ENCODE assay signal across 2 mouse cellular contexts in genomic region chr15:100443126-100443922, GRCm38 (mm10).
TF ChIP-seq lines count a peak whose summit lies in the region.

No protein-coding gene starts in this region.

TF ChIP-seq in C2C12, 6 proteins besides CTCF, POLR2A, EP300 and RAD21:
- TF ChIP-seq USF1 (IDR thresholded peaks at IDR 0.05; ENCODE audit: low read depth), result no peak
- TF ChIP-seq CEBPB (IDR thresholded peaks at IDR 0.05; ENCODE audit: low read depth), result no peak
- no peak for TF ChIP-seq MYOG (IDR thresholded peaks at IDR 0.05; ENCODE audit: control insufficient read depth, extremely low read depth, insufficient read length)
- TF ChIP-seq MAX (IDR thresholded peaks at IDR 0.05), result no peak
- no peak for TF ChIP-seq MYOD1 (IDR thresholded peaks at IDR 0.05; ENCODE audit: control insufficient read depth, insufficient read length, low read depth)
- TF ChIP-seq FOSL1 (IDR thresholded peaks at IDR 0.05; ENCODE audit: insufficient read depth, low read length, poor library complexity, severe bottlenecking), result no peak

TF ChIP-seq in myocyte, 11 proteins besides CTCF, POLR2A, EP300 and RAD21:
- TF ChIP-seq TCF3 (IDR thresholded peaks at IDR 0.05; ENCODE audit: insufficient read length, low read depth) (no peak), POLR2AphosphoS2 (IDR thresholded peaks at IDR 0.05; ENCODE audit: insufficient read length, low read depth) (peak; percentile 49), CEBPB (IDR thresholded peaks at IDR 0.05; ENCODE audit: insufficient read depth, poor library complexity, severe bottlenecking) (0 out of 2 replicates have a peak, but pooled peaks have one; percentile 2)
